Mouse (Mus musculus): ENCODE results near the gene C530025M09Rik.

DNA sequence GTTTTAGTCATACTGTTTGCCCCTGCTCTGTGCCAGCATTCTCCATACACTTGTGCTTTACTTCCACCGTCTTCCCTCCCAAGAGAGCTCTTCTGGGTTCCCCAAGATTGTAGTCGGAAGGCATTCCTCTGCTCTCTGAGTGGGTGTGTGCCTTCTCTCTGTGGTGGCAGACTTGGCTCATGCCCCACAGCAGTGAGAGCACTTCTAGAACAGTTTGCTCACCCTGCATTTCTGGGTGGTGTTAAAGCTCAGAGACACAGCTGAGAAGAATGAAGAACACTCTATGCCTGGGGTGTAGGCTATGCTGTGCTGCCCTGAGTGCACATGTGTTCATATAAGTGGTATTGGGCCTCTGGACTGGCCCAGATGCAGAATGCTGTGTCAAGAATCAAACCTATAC lies 13.6 kb upstream of the C530025M09Rik start:
- no peak for TF ChIP-seq CTCF (conservative IDR thresholded peaks at IDR 0.05; ENCODE audit: low read length)
- no peak for TF ChIP-seq POU5F1 (IDR thresholded peaks at IDR 0.05; ENCODE audit: borderline replicate concordance, low read length)
